Mouse (Mus musculus) lung, adult 2 months (tissue): ENCODE data around the gene Tubb1. TPM values are rescaled to one million over a fixed set of nuclear protein-coding genes. Genes with fewer than 3 reads are reported as not detected.

ENCODE experiments used
- DNase-seq: peaks from one replicate; pipeline ENCODE4 v3.0.0; 2022
- H3K4me1 ChIP-seq: fragments of 200-500 bp; 2 replicates; pipeline ENCODE4 v1.6.1; 2011; ENCODE audit warnings: low read length; ENCODE audit not compliant: control insufficient read depth, insufficient read depth
- H3K4me3 ChIP-seq: fragments of 200-500 bp; replicated peaks from 2 replicates; pipeline ENCODE3; 2011; ENCODE audit warnings: low read depth, mild to moderate bottlenecking, control low read depth, low read length; ENCODE audit errors: extremely low read depth
- CTCF ChIP-seq: fragments of 200-500 bp; IDR thresholded peaks from 2 replicates; pipeline ENCODE4 v1.5.1; 2011; ENCODE audit warnings: mild to moderate bottlenecking, low read length, control low read depth; ENCODE audit not compliant: insufficient read depth
- POLR2A ChIP-seq: fragments of 200-500 bp; IDR thresholded peaks from 2 replicates; pipeline ENCODE4 v1.6.1; 2011; ENCODE audit warnings: low read depth, mild to moderate bottlenecking, control low read depth, low read length, borderline replicate concordance; ENCODE audit errors: extremely low read depth
- WGBS: fragments of 180-500 bp; shearing (Covaris S2); methylation state at CpG from one replicate; pipeline ENCODE4 v1.1.7; 2018; 5-methylcytosine and 5-hydroxymethylcytosine counted together
- polyA plus RNA-seq: library from polyadenylated mRNA; depleted of rRNA; stranded (reverse); fragments of >200 nt; gene quantifications from 2 replicates; pipeline ENCODE4 v1.2.3, GENCODE M21; 2012

Gene Tubb1
- polyA plus RNA-seq, 1 experiment: 38.3 TPM

GRCm38 (mm10) chr2:174428996-174429591 is 21.4 kb upstream of the Tubb1 start:
- no peak for TF ChIP-seq CTCF
- TF ChIP-seq POLR2A: no peak
- WGBS: 91% methylated on average over 10 of the region's 10 CpGs
- DNase-seq: no peak

DNA sequence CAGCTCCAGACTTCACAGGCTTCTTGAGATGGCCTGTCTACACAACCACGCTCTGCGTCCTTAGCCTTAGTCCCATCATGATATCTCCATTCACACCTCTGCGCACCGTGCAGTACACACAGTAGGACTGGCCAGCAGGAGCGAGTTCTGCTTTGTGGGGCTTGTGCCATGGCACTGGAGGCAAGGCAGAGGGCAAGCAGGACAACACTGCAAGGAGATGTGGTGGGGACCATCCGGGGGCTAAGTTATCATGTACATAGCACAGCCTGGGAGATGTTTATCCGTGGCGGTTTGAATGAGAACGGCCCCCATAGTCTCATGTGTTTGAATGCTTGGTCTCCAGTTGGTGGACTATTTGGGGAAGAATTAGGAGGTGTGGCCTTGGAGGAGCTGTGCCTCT is 15.6 kb upstream of the Tubb1 start:
- Histone ChIP-seq H3K4me3 (no peak overlapping the region), H3K4me1 (peaks cover 5% of the 10 kb centered on the region)
- 96% methylated on average over 9 of the region's 9 CpGs for WGBS
- no peak for TF ChIP-seq CTCF
- no peak for TF ChIP-seq POLR2A
- no peak for DNase-seq

More at GRCm38 (mm10) chr2:174428996-174429591, 21.4 kb upstream of the Tubb1 start:
- Histone ChIP-seq H3K4me3 (no peak overlapping the region), H3K4me1 (no peaks in the 10 kb centered on the region)

GRCm38 (mm10) chr2:174436076-174436701 is 14.3 kb upstream of the Tubb1 start:
- DNase-seq: no peak
- 78% methylated on average over 26 of the region's 26 CpGs for WGBS
- Histone ChIP-seq H3K4me1 (peaks cover 5% of the 10 kb centered on the region), H3K4me3 (no peak overlapping the region)
- TF ChIP-seq POLR2A: no peak
- TF ChIP-seq CTCF: no peak

- TF ChIP-seq POLR2A: no peak
- no peak for TF ChIP-seq CTCF
- H3K4me3 ChIP-seq: peak overlapping the region; percentile 31
- H3K4me1 ChIP-seq: peaks cover 5% of the 10 kb centered on the region
- 84% methylated on average over 7 of the region's 7 CpGs for WGBS
- no peak for DNase-seq
Observed at GRCm38 (mm10) chr2:174436916-174437696, 13.4 kb upstream of the Tubb1 start.

DNA sequence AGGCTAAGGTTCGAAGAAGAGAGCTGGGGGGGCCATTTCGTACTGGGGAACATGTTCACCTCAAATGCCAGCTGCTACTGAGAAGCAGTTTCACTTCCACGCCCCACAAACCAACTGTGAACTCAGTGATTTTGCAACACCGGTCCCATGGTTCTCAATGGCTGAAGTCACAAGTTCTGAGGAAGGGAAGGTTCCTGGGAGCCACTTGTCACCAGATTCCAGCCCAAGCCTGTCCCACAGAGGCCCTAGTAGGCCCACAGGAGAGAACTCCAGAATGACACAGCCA is 12.9 kb upstream of the Tubb1 start:
- peak; percentile 44 for DNase-seq
- no peak for TF ChIP-seq CTCF
- no peak for TF ChIP-seq POLR2A
- WGBS: 67% methylated on average over 4 of the region's 4 CpGs
- Histone ChIP-seq H3K4me1 (peaks cover 7% of the 10 kb centered on the region), H3K4me3 (peak overlapping the region; percentile 70)

DNA sequence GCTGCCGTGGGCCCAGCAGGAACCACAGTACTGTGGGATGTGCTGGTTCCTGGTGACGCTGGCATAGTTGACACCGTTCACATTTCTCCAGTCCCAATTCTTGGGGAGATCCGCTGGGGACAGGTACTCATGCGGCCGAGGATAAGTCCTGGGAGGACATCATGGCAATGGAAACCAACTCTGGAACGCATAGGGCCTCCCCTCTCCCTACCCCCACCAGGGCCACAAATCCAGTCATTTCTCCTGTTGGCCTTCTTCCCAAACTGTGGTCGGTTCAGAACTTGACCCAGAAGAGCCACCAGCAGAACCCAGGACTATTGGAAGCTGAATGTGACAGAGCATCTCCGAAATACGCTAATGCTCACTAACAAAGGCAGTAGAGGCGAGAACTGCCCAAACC is 12.3 kb upstream of the Tubb1 start:
- no peak for TF ChIP-seq CTCF
- no peak for TF ChIP-seq POLR2A
- DNase-seq: peak; percentile 22
- Histone ChIP-seq H3K4me3 (peak overlapping the region; percentile 70), H3K4me1 (peaks cover 7% of the 10 kb centered on the region)
- 60% methylated on average over 11 of the region's 11 CpGs for WGBS

DNA sequence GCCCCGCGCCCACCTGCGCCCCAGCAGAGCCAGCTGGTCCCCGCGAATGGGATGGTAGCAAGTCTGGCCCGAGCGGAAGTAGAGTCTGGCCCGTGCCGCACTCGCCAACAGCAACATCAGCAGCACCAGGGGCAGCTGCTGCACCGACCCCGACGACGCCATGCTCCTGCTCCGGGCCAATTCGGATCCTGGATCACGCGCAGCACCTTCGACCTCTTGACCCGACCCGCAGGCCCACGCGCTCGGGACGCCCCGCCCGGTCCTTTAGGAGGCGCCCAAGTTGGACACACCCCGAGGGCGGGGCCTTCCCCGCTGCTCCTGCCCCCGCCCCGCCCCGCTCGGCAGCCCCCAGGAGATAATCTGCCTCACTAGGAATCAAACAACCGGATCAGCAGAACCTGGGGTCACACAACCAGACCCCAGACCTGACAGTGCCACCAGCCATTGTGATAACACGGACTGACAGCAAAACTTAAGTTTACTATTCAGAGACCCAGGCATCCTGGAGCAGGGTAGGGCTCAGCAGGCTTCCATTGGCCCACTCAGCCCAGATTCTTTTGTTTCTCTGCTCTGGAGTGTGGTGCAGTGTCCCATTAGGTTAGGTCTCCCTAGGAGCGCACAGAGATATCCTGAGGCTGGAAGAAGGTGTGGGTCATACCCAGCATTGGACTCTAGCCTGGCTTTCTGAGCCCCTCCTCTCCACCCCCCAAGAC is 11.6 kb upstream of the Tubb1 start, which contains the start of gene Ctsz:
TSS of gene Ctsz (minus strand) at position 303 of the 713 bp plus-strand sequence.
- Histone ChIP-seq H3K4me3 (peak within 1 kb of the TSS; percentile 70), H3K4me1 (peaks cover 7% of the 10 kb centered on the region)
- peak; percentile 58; the same call in 1 of the 2 replicates for TF ChIP-seq POLR2A
- TF ChIP-seq CTCF: no peak
- WGBS: 2% methylated on average over 38 of the region's 38 CpGs
- peak; percentile 79 for DNase-seq

DNA sequence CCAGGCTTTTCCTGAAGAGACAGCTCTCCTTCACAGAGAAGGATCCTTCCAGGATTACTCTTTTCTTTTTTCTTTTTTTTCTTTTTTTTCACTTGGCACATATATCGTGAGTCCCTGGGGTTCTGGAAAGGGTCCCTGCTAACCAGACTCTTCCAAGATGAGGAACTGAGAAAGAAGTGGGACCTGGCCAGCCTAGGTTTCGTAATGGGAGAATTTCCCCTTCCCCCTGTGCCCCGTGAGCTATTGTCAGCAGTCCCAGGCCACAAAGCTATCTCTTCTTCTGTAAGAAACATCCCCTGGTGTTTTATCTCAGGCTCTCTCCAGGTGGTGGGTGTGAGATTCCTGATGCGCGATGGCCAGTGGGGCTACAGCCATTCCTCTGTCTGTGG is 11.1 kb upstream of the Tubb1 start:
- Histone ChIP-seq H3K4me3 (no peak overlapping the region), H3K4me1 (peaks cover 7% of the 10 kb centered on the region)
- 67% methylated on average over 5 of the region's 5 CpGs for WGBS
- TF ChIP-seq CTCF (no peak), POLR2A (no peak)
- no peak for DNase-seq

- WGBS: 88% methylated on average over 9 of the region's 9 CpGs
- TF ChIP-seq CTCF (no peak), POLR2A (no peak)
- DNase-seq: no peak
- Histone ChIP-seq H3K4me1 (peaks cover 7% of the 10 kb centered on the region), H3K4me3 (no peak overlapping the region)
Observed at GRCm38 (mm10) chr2:174439961-174440360, 10.5 kb upstream of the Tubb1 start.
